Mouse (Mus musculus) lung, postnatal 0 days (tissue): ENCODE data around the gene Mpl.

ENCODE experiments used
- CTCF ChIP-seq: IDR thresholded peaks from 2 replicates; pipeline ENCODE4 v1.5.1; 2016; ENCODE audit warnings: antibody characterized with exemption, mild to moderate bottlenecking
- EP300 ChIP-seq: IDR thresholded peaks from 2 replicates; pipeline ENCODE4 v1.6.1; 2016; ENCODE audit warnings: antibody characterized with exemption, mild to moderate bottlenecking, control low read depth

- TF ChIP-seq CTCF = no peak
- no peak for TF ChIP-seq EP300
These were observed 62.8 kb downstream of the Mpl start for GRCm38 (mm10) chr4:118394505-118394904.
